Mouse (Mus musculus) heart, adult 8-10 months (tissue): ENCODE results near the gene Uggt2. TPM values are rescaled to one million over a fixed set of nuclear protein-coding genes. Genes with fewer than 3 reads are reported as not detected.

Experiments
- DNase-seq: peaks from one replicate; pipeline ENCODE4 v3.0.0; 2022; ENCODE audit warnings: low spot score
- total RNA-seq, 4 experiments: library from RNA; stranded (reverse); gene quantifications; 2 replicates each; pipeline ENCODE4 v1.2.4; 2022

Uggt2 gene
- 1 to 10 TPM; 6.8 to 9.6 (median 7.5) TPM for total RNA-seq

DNA sequence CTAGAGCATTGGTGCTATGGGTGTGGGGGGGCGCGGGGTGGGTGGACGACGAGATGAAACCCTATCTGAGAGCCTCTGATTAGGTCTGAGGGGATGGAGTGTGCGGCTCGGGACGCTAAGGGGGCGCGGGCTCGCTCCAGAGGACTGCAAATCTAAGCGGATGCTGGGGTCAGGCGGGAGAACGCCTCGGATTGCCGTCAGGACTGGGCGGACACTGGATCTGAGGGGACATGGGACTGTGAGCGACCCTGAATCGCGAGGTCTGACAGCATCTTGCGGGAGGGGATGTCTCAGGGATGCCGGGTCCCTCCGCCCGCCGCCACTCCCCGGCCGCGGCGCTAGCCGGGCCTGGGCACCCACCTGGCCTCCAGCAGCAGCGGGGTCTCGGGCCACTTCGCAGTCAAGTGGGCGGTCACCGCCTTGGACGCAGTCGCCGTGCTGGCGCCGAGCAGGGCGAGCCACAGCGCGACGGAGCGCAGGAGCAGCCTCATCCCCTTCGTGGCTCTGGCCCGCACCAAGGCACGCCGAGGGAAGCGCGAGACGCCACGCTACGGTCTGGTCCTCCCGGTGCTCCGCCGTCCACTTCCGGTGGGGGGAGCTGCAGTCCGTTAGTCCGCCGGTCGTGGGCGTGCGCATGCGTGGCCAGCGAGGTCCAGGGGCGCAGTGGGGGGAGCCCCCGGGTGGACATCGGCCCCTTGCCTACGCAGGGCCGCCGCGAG lies at the start of gene Uggt2:
TSS of gene Uggt2 (minus strand) at position 580 of the 719 bp plus-strand sequence.
- peak; percentile 56 for DNase-seq

GRCm38 (mm10) chr14:119139381-119139950 lies 40.2 kb upstream of the Uggt2 start:
- DNase-seq: no peak

DNA sequence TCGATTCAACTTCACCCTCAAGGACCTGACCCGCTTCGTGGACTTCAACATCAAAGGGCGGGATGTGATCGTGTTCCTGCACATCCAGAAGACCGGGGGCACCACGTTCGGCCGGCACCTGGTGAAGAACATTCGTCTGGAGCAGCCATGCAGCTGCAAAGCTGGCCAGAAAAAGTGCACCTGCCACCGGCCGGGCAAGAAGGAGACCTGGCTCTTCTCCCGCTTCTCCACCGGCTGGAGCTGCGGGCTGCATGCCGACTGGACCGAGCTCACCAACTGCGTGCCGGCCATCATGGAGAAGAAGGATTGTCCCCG lies 39.5 kb upstream of the Uggt2 start:
- no peak for DNase-seq

GRCm38 (mm10) chr14:119137906-119138785 lies 38.9 kb upstream of the Uggt2 start, which contains the start of gene Hs6st3:
Gene Hs6st3, plus strand, starts transcription at chr14:119138341.
- DNase-seq: no peak

DNA sequence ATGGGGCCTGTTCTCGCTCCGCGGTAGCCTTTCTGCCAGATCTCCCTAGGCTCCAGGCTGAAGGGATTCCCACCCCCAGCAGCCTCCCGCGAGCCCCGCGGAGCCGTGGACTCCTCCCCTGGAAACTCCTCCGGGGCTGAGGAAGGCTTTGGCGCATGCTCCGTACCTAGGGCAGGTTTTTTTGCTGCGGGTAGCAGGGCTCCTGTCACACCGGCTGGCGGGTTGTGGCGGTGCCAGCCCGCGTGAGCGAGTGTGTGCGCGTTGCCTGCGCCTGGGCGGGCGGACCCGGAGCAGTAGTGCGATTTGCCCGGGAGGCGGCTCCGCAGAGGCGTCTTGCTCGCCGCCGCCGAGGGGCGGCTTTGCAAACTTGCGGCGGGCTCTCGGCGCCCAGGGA lies 38.3 kb upstream of the Uggt2 start:
- DNase-seq: no peak

GRCm38 (mm10) chr14:119127330-119127729 lies 28.1 kb upstream of the Uggt2 start:
- DNase-seq: no peak

DNA sequence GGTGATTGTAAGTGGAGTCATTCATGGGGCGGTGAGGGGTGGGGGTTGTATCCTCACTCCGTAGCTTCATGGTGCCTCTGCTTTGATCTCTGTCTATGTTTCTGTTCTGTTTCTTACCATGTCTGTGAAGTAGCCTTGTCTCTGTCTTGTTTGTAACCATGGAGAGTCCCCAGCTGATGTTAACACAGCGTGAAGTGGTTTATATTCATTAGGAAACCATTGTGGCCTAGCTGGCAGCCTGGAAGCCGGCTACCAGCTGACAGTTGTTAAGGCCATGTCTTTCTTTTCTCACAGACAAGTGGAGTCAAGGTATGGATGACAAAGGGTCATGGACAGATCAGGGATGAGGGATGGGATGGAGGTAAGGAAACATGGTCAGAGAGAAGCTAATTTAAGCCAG lies 26.6 kb upstream of the Uggt2 start:
- no peak for DNase-seq

- no peak for DNase-seq
Measured at GRCm38 (mm10) chr14:119124061-119124460, 24.8 kb upstream of the Uggt2 start.

GRCm38 (mm10) chr14:119123582-119123981 lies 24.4 kb upstream of the Uggt2 start:
- no peak for DNase-seq

- DNase-seq: no peak
Measured at GRCm38 (mm10) chr14:119112558-119112957, 13.3 kb upstream of the Uggt2 start.

DNA sequence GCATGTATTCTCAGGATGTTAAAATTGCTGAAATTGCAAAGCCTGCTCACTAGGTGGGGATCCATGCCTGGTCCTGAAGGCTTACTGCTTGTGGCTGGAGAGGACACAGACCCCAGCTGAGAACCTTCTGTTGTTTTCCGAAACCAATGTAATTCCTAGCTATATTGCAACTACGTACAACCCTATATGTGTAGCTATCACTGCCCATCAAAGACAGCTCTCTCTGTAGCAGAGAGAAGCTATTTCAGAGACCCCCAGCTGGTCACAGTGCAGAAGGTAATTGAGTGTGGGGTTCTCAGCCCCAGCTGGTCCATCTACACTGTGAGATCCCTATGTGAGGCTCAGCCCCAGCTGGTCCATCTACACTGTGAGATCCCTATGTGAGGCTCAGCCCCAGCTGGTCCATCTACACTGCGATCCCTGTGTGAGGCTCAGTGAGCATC lies 10.6 kb upstream of the Uggt2 start:
- DNase-seq: no peak

- DNase-seq: no peak
Measured at GRCm38 (mm10) chr14:119108776-119109301, 9.6 kb upstream of the Uggt2 start.

GRCm38 (mm10) chr14:119107591-119107990 lies 8.4 kb upstream of the Uggt2 start:
- no peak for DNase-seq

DNA sequence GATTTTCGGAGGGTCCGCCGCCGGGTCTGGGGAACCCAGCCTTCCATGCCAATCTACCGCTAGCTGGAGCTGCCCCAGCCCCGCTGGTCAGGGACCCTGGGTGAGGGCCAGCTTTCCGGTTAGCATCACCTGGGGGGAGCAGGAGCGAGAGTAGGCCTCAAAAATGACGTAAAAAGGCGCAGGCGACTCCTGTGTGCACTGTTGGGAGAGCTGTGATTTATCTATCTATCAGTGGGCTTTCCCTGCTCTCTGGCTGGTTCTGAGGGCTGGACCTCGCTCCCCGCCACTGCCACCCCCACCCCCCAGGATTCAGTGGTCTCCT lies 301 bp upstream of the Uggt2 start:
- no peak for DNase-seq

- no peak for DNase-seq
Measured at GRCm38 (mm10) chr14:119061811-119062210, 37.4 kb downstream of the Uggt2 start.

- no peak for DNase-seq
Measured at GRCm38 (mm10) chr14:119060682-119061081, 38.5 kb downstream of the Uggt2 start.

DNA sequence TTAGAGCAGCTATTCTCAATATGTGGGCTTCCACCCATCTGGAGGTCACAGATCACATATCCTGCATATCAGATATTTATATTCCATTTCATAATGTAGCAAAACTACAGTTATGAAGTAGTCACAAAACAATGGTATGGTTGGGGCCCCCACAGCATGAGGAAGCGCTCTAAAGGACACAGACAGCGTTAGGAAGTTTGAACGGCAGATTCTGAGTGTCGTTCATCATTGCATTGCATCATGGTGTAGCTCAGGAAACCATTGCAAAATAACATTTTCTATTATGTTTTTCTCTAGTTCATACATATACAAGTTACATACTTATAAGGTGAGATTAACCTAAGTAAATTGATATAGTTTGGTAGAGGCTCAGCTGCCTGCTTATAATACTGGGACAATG lies 42.2 kb downstream of the Uggt2 start:
- no peak for DNase-seq

GRCm38 (mm10) chr14:119052969-119053368 lies 46.3 kb downstream of the Uggt2 start:
- no peak for DNase-seq

DNA sequence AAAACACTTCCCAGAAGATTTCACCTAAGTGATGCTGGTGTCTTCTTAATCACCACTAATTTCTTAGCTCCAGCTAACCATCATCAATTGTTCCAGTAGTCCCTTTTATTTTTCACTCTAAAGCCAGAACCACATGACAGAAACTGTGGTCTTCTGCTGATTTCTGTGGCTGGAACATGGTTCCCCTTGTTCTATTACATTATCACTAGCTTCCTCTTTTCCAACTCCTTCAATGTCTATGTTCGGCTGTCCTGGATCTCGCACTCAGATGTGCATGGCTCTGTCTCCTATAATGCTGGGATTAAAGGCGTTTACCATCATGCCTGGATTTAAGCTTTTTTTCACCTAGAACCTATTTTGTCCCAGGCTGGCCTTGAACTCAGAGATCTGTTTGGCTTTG lies 46.9 kb downstream of the Uggt2 start:
- no peak for DNase-seq

DNA sequence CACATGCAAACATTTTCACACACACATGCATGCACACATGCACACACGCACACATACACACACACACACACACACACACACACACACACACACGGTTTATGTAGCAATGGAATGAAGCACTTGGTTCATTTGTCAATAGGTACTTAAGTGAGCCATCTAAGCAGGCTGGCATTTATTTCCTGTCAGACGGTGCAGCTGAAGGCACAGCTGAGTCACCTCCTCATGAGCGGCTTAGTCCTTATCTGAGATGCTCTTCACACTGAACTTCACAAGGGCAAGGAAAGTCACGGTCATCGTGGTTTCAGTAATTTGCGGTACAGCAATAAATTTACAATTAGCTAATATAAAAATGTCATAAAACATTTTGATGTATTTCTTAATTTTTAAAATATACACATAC lies 55.5 kb downstream of the Uggt2 start:
- no peak for DNase-seq

GRCm38 (mm10) chr14:119040253-119040652 lies 59.0 kb downstream of the Uggt2 start:
- DNase-seq: no peak

DNA sequence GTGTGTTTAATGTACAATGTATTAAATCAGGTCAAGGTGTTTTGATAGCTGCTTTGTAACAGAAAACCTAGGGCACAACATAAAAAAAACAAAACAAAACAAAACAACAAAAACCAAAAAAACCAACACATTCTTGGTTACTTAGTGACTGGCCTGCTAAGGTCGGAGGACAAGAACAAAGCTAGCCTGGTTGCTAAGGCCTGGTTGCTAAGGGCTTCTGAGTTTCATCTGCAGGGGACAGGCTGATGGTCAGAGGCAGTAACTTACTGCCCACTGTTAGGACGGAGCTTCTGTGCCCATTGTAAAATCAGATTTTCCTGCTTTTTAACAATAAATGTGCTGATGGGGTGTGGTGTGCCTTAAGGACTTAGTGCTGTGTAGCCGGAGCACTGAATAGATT lies 61.5 kb downstream of the Uggt2 start:
- DNase-seq: no peak
